Mouse (Mus musculus) gastrocnemius, postnatal 10 days (tissue): ENCODE results near the gene Robo4. TPM values are rescaled to one million over a fixed set of nuclear protein-coding genes. Genes with fewer than 3 reads are reported as not detected.

ENCODE experiments used
- DNase-seq: peaks from one replicate; pipeline ENCODE4 v3.0.0; 2021; ENCODE audit warnings: mixed read lengths
- total RNA-seq, 2 experiments: library from RNA; stranded (reverse); gene quantifications; 2 replicates each; pipeline ENCODE4 v1.2.3; 2021

Robo4 gene
- total RNA-seq, 2 experiments from 2014 or later, result 21.1 to 25.4 TPM

DNA sequence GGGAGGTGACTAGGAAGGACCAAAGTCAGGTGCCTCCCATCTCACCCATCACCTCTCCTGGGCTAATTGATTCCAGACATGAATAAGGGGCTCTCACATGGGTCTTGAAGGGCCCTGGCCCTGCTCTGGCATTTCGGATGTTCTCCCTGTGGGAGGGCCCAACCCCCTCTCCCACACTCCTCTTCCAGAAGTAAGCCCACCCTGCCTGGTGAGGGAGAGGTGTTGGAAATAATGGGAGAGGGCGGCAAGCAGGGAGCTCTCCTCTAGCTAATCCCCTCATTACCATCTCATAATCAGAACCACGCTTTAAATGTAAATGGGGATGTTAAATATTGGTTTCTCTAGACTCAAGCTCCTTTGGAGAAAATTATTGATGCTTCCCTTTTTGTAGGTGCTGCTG, 53.3 kb downstream of the Robo4 start:
- no peak for DNase-seq

DNA sequence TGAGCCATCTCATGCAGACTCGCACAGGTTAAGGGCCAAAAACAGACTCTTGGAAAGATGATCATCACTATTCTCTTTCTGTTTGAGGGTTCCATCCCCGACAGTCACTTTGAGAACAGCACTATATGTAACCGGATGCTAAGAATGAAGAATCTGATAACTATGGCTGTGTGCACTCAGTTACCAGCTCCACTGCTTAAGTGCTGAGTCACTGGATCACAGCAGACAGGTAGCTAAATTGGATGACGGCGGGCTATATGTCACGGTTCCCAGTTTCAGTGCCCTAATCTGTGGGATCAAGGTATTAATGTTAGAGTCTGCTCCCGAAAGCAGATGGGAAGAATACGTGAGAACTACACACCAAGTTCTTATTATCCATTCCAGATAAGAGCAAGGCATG, 54.2 kb downstream of the Robo4 start:
- no peak for DNase-seq

GRCm38 (mm10) chr9:37456481-37456910, 54.8 kb downstream of the Robo4 start:
- DNase-seq, result no peak

- no peak for DNase-seq
These were observed 55.5 kb downstream of the Robo4 start for GRCm38 (mm10) chr9:37457151-37457550.

GRCm38 (mm10) chr9:37459665-37460042, 58.0 kb downstream of the Robo4 start:
- DNase-seq, result no peak

DNA sequence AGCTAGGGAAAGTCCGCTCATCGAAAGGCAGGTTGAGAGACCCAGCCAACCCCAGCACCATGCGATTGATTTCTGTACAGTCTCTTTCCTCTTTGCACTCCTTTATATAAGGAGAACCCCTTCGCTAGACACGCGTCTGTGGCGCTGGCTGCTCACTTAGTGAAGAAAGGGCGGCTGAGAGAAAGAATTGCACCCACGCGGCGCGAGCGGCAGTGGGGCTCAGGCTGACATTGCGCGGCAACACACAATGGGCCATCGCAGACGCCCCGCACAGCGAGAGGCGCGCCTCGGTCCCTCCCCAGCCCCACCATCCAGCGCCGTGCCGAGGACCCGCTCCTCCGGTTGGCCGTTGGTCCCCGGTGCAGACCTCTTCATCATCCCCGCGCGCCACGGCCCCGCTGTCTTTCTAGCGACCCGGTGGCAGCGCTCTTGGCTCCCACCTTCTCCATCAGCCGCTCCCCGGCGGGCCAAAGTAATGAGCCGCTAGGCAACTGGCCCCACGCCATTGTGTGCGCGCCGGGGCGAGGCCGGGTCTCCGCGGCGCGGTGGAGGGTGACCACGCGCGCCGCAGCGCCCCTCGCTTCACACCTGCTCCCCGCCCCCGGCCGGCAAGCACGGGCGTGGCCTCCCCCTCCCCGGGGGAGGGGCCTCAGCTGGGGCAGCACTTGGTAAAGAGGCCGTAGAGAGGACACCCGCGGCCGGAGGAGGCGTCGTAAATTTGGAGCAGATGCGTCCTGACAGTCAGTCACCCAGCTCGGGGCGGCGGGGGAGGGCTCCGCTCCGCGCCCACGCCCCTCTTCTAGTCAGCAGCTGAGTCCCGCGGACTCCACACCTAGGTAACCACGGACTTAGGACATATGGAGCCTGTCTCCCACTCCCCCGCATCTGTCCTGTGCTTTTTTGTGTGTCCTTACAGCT, 58.6 kb downstream of the Robo4 start:
- DNase-seq, result peak; percentile 39

GRCm38 (mm10) chr9:37460961-37461340, 59.3 kb downstream of the Robo4 start:
- DNase-seq, result no peak

GRCm38 (mm10) chr9:37461571-37461970, 59.9 kb downstream of the Robo4 start:
- no peak for DNase-seq

DNA sequence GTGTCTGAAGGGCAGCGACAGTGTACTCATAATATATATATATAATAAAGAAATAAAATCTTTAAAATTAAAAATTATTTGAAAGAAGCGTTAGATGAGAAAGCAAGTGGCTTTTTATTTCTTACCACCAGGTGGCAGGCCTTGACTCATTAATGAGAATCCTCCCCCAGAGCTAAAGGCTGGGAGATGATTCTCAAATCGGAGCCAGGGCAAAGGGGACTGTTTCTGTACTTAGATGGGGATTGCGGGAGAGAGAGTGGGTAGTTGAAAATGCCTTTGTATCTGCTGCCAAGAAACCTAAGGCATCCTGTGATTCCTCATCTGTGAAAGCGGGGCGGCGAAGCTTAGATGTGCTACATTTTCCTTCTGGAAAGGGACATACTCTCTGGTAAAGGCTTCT, 61.1 kb downstream of the Robo4 start:
- peak; percentile 44 for DNase-seq

Other genes starting within 250 kb of the Robo4 start
- gene Tmem218, start 193.7 kb upstream of the Robo4 start, total RNA-seq, result 1 to 10 TPM; 3.6 to 3.7 TPM
- gene Slc37a2, start 146.2 kb upstream of the Robo4 start, total RNA-seq, result 1 to 10 TPM; 1.8 to 8.8 TPM
- 1 to 10 TPM; 1.9 to 2.6 TPM for gene Ccdc15, start 53.5 kb upstream of the Robo4 start, total RNA-seq
- 1 to 10 TPM in 1 of 2 experiments, under 1 TPM in 1; 0.84 to 1.6 TPM for gene Hepacam, start 34.5 kb upstream of the Robo4 start, total RNA-seq
- gene Robo3, start 31.3 kb downstream of the Robo4 start, total RNA-seq, result under 1 TPM; 0.18 to 0.21 TPM
- gene Msantd2, start 87.4 kb downstream of the Robo4 start, total RNA-seq, result 10 to 100 TPM in 1 of 2 experiments, 1 to 10 TPM in 1; 8.9 to 12.3 TPM
- 10 to 100 TPM; 50.9 to 53.8 TPM for gene Esam, start 126.2 kb downstream of the Robo4 start, total RNA-seq
- gene Vsig2, start 137.4 kb downstream of the Robo4 start, total RNA-seq, result 1 to 10 TPM; 3.4 to 5.4 TPM
- gene Nrgn, start 151.0 kb downstream of the Robo4 start, total RNA-seq, result 1 to 10 TPM; 2.8 to 5.1 TPM
- gene Siae, start 153.8 kb downstream of the Robo4 start, total RNA-seq, result 1 to 10 TPM; 4.0 to 4.4 TPM
- gene Spa17, start 211.8 kb downstream of the Robo4 start, total RNA-seq, result 1 to 10 TPM; 2.1 to 3.0 TPM